8 mouse cellular contexts compared by ENCODE assay signal in the genomic region with DNA sequence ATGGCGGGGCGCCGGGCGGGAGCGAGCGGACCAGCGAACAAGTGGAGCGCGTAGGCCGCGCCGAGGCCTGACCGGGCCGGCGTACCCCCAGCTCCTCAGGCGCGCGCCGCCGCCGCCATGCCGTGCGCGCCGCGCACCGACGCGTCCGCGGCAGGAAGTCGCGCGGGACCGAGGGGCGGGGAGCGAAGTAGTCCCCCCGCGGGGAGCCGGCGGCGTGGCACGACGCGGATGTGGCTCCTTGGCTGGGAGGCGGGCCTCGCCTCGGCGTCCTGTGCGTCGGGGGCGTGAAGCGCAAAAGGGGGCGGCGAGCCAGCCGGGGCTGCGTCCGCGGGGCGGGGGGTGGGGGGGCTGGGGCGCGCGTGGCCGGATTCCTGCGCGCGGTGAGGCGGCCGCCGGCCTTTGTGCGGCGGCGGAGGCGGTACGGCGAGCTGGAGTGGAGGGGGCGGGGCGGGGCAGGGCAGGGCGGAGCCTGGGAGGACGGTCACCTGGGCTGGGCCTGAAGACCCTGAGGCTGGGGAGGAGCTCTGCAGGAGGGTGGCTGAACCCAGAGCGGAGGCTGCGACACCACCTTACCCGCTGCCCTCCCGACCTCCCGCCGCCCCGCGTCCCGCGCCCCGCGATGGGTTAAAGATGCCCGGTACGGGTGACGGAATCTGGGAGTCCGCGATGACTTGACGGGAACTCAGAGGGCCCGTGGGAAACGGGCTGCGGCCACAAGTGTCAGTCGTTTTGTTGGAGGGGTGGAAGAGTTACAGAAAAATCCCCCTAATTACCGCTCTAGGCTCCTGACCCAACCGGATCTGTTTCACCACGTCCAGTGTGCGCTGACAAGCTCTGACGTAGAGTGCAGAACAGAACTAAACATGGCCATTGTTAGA. TPM values are rescaled to one million over a fixed set of nuclear protein-coding genes. Genes with fewer than 3 reads are reported as not detected.
DNase-seq lines count a peak whose midpoint lies in the region; ATAC-seq lines count a peak whose summit lies in the region.

A gene (minus strand): TSS at position 226 of the 878 bp plus-strand sequence.

- peak within 1 kb of the TSS; percentile 60 for H3K4me2 ChIP-seq in hindbrain, embryonic 15.5 days

- H3K9me3 ChIP-seq in hindbrain, embryonic 15.5 days: no peaks in the 10 kb centered on the region

- H3K4me3 ChIP-seq in hindbrain, embryonic 15.5 days: peak within 1 kb of the TSS; percentile 98

- H3K36me3 ChIP-seq in hindbrain, embryonic 15.5 days: peaks cover 17% of the 10 kb centered on the region; the same call in 1 of the 2 replicates

- peak within 1 kb of the TSS; percentile 99 for H3K9ac ChIP-seq in hindbrain, embryonic 15.5 days

- peaks cover 31% of the 10 kb centered on the region for H3K4me1 ChIP-seq in hindbrain, embryonic 15.5 days (replicated peaks)

- peak within 1 kb of the TSS; percentile 96 for H3K27ac ChIP-seq in hindbrain, embryonic 15.5 days (replicated peaks)

- peak; percentile 87 for ATAC-seq in hindbrain, embryonic 15.5 days (ENCODE audit: low FRiP score, low read depth)

- peak; percentile 78 for DNase-seq in WW6 (ENCODE audit: low read depth, low spot score)
- DNase-seq in cerebellum, postnatal 4 days (ENCODE audit: low spot score in 2 of 2): peak; percentile 85 to 92
- DNase-seq in gastrocnemius, adult 18-20 months (ENCODE audit: low spot score): peak; percentile 89
- peak; percentile 90 to 91 for DNase-seq in layer of hippocampus, postnatal 36 days
- DNase-seq in lung, postnatal 25 days (ENCODE audit: low spot score): peak; percentile 91
- peak; percentile 87 for DNase-seq in retina, embryonic 14.5 days (ENCODE audit: low spot score)
- peak; percentile 90 to 95 for DNase-seq in thymus, postnatal 36 days

- no peaks in the 10 kb centered on the region for H3K27me3 ChIP-seq in hindbrain, embryonic 15.5 days

- WGBS in hindbrain, embryonic 15.5 days: under 1% methylated on average over 65 of the region's 107 CpGs

RNA-seq across cellular contexts. Expression of the gene that starts here (rescaled TPM):
- 10 to 100 TPM; 48.7 to 51.2 TPM for total RNA-seq in gastrocnemius, adult 18-20 months (2021)
- 230 and 236 TPM in 2 replicates for polyA plus RNA-seq in hindbrain, embryonic 15.5 days (2015; fragmentation: Nextera tagmentation; extraction: Ambion mirVana)
- 100 to 1,000 TPM; 138 to 140 TPM for total RNA-seq in layer of hippocampus, postnatal 36 days (2021)

Comparison
In these comparisons a context has a peak if more than half of its experiments do, and no peak if none do; other contexts are left out.
1. Peak in every context shown above with its lines: DNase-seq, ATAC-seq, H3K4me3 ChIP-seq and H3K27ac ChIP-seq.